Mouse (Mus musculus) regulatory T cell (primary cell): Measurements from ENCODE around the gene Ckap2.
"Not testable (repeated sequence)": the region's sequence is repeated elsewhere in the genome, so short reads cannot be mapped to it uniquely, and the experiment has no call there.

ENCODE experiments used
- in situ Hi-C: fragments of 300-600 bp; cut with MboI, MseI; formaldehyde crosslinking; loops from one replicate; pipeline ENCODE4 v1.15.1; 2025; ENCODE audit warnings: high pct_unique_total_duplicates

Ckap2 gene

GRCm38 (mm10) chr8:22149643-22150344 is 35.8 kb downstream of the Ckap2 start:
- in situ Hi-C loops: no loop called here

GRCm38 (mm10) chr8:22148367-22148740 is 37.3 kb downstream of the Ckap2 start:
- in situ Hi-C loops: no loop called here

GRCm38 (mm10) chr8:22147706-22148366 is 37.8 kb downstream of the Ckap2 start:
- in situ Hi-C loops: no loop called here

GRCm38 (mm10) chr8:22145831-22146230 is 39.8 kb downstream of the Ckap2 start:
- in situ Hi-C loops: no loop called here

- in situ Hi-C loops: no loop called here
Measured at GRCm38 (mm10) chr8:22143764-22144491, 41.7 kb downstream of the Ckap2 start.

GRCm38 (mm10) chr8:22142592-22142991 is 43.0 kb downstream of the Ckap2 start:
- in situ Hi-C loops: no loop called here

- in situ Hi-C loops: no loop called here
Measured at GRCm38 (mm10) chr8:22141836-22142385, 43.7 kb downstream of the Ckap2 start.

- in situ Hi-C loops: not testable (repeated sequence)
Measured at GRCm38 (mm10) chr8:22136462-22136861, 49.2 kb downstream of the Ckap2 start.

GRCm38 (mm10) chr8:22134750-22135135 is 50.9 kb downstream of the Ckap2 start:
- in situ Hi-C loops: no loop called here

- in situ Hi-C loops: no loop called here
Measured at GRCm38 (mm10) chr8:22134078-22134749, 51.4 kb downstream of the Ckap2 start.

- in situ Hi-C loops: no loop called here
Measured at GRCm38 (mm10) chr8:22132062-22132461, 53.6 kb downstream of the Ckap2 start.

- in situ Hi-C loops: loop anchor here (5.0 kb wide), 1 partner anchor 698 kb away; no protein-coding TSS in a partner anchor
Measured at GRCm38 (mm10) chr8:22124220-22125152, 61.1 kb downstream of the Ckap2 start, which contains the start of gene Nek5. Nek5 (minus strand) TSS chr8:22125053.
